Mouse (Mus musculus) hindlimb bud, embryonic 11.5 days (tissue): ENCODE results near the gene Iqcf3.
"Not testable (repeated sequence)": the region's sequence is repeated elsewhere in the genome, so short reads cannot be mapped to it uniquely, and the experiment has no call there.

Experiments used
- DNase-seq: peaks from one replicate; pipeline ENCODE4 v3.0.0-alpha.2; 2012; ENCODE audit warnings: low read depth, low spot score; ENCODE audit errors: extremely low spot score

Iqcf3 gene

GRCm38 (mm10) chr9:106512729-106513450 is 48.5 kb downstream of the Iqcf3 start:
- no peak for DNase-seq

GRCm38 (mm10) chr9:106509356-106509755 is 52.1 kb downstream of the Iqcf3 start:
- no peak for DNase-seq

GRCm38 (mm10) chr9:106504246-106504645 is 57.2 kb downstream of the Iqcf3 start:
- no peak for DNase-seq

GRCm38 (mm10) chr9:106501846-106502245 is 59.6 kb downstream of the Iqcf3 start:
- DNase-seq: no peak

GRCm38 (mm10) chr9:106499667-106500066 is 61.8 kb downstream of the Iqcf3 start, which contains the start of gene Iqcf1:
Iqcf1 (plus strand) TSS chr9:106499967.
- no peak for DNase-seq

- not testable (repeated sequence) for DNase-seq
Measured at GRCm38 (mm10) chr9:106487602-106488001, 73.8 kb downstream of the Iqcf3 start.

- DNase-seq: no peak
Measured at GRCm38 (mm10) chr9:106485076-106485475, 76.4 kb downstream of the Iqcf3 start.

GRCm38 (mm10) chr9:106483606-106484005 is 77.8 kb downstream of the Iqcf3 start:
- no peak for DNase-seq

GRCm38 (mm10) chr9:106483136-106483535 is 78.3 kb downstream of the Iqcf3 start:
- no peak for DNase-seq

GRCm38 (mm10) chr9:106482578-106483115 is 78.8 kb downstream of the Iqcf3 start:
- DNase-seq: no peak

- no peak for DNase-seq
Measured at GRCm38 (mm10) chr9:106481676-106482075, 79.8 kb downstream of the Iqcf3 start.

GRCm38 (mm10) chr9:106481075-106481474 is 80.4 kb downstream of the Iqcf3 start:
- no peak for DNase-seq

GRCm38 (mm10) chr9:106480541-106480940 is 80.9 kb downstream of the Iqcf3 start:
- DNase-seq: no peak

- no peak for DNase-seq
Measured at GRCm38 (mm10) chr9:106478101-106478500, 83.3 kb downstream of the Iqcf3 start.

GRCm38 (mm10) chr9:106477649-106478048 is 83.8 kb downstream of the Iqcf3 start:
- no peak for DNase-seq

- DNase-seq: peak; percentile 94
Measured at GRCm38 (mm10) chr9:106476924-106477484, 84.4 kb downstream of the Iqcf3 start, which contains the start of gene Parp3. Parp3 (minus strand) TSS chr9:106476949.

GRCm38 (mm10) chr9:106476002-106476923 is 85.2 kb downstream of the Iqcf3 start:
- no peak for DNase-seq

- no peak for DNase-seq
Measured at GRCm38 (mm10) chr9:106475663-106476001, 85.8 kb downstream of the Iqcf3 start, which contains the start of gene Rrp9. Rrp9 (plus strand) TSS chr9:106475963.

- no peak for DNase-seq
Measured at GRCm38 (mm10) chr9:106475046-106475445, 86.4 kb downstream of the Iqcf3 start.

GRCm38 (mm10) chr9:106474456-106474855 is 87.0 kb downstream of the Iqcf3 start:
- DNase-seq: no peak

- DNase-seq: no peak
Measured at GRCm38 (mm10) chr9:106473753-106474105, 87.7 kb downstream of the Iqcf3 start.
